Mouse (Mus musculus): ENCODE measurements around the gene Qtrt1.

DNA sequence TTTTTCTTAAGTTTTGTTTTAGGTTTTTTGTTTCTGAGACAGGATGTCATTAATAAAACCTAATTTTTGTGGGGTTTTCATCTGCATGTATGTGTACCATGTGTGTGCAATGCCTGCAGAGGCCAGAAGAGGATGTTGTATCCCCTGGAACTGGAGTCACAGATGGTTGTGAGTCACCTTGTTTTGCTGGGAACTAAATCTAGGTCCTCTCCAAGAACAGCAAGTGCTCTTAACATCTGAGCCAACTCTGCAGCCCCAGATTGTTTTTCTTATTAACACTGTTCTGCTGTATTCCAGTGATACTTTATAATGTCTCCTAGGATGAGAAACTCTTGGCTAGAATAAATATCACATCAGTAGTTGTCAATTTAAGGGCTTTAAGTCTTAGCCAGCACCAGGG is 30.8 kb upstream of the Qtrt1 start:
- TF ChIP-seq POLR2A (IDR thresholded peaks at IDR 0.05; ENCODE audit: borderline replicate concordance, insufficient read depth, low read length): no peak
- no peak for TF ChIP-seq CTCF (IDR thresholded peaks at IDR 0.05; ENCODE audit: borderline replicate concordance, insufficient read depth, low read depth, low read length)
